Mouse (Mus musculus) spleen, adult 12 weeks (tissue): Measurements from ENCODE around the gene Fdxacb1.
A peak's percentile ranks its signal among the peaks of the same experiment; 100 is the strongest.

ENCODE experiments used
- DNase-seq: peaks from one replicate; pipeline ENCODE4 v3.0.0; 2022; ENCODE audit warnings: low spot score

The Fdxacb1 gene

DNA sequence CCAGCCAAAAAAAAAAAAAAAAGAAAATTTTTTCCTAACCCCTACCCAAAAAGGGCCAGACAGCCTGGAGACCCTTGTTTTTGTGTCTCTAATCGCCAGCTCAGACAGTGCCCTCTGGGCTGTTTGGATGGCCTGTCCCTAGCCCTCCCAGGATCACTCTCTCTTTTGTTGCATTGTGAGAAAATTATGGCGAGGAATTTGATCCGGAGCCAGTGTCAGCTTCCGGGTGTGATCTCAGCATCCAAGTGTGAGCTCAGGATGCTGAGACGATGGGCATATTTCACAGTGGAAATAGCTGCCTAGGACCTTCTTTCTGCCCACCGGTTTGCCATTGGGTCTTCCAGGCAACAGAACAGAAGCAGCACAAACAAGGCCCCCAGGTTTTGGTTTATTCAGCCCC is 17.3 kb upstream of the Fdxacb1 start:
- no peak for DNase-seq

DNA sequence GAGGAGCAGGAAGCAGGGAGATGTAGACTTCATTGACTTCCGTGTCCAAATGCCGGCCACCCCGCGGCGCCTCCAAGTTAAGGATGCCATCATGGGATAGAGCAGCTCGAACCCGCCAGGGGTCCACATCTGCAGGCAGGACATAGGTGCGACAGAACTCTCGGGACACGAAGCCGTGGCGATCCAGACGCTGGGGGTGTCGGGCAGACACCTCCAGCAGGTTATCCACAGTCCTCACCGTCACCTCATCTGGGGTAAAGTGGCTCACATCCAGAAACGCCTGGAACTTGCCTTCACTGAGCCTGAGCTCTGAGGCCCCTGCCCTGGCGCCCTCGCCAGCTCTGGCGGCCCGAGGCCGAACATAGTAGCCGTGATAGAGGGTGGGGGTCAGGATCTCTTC is 16.7 kb upstream of the Fdxacb1 start, which contains the start of gene Cryab:
Gene Cryab, plus strand, starts transcription at position 3 of the 400 bp plus-strand sequence.
- DNase-seq: no peak

DNA sequence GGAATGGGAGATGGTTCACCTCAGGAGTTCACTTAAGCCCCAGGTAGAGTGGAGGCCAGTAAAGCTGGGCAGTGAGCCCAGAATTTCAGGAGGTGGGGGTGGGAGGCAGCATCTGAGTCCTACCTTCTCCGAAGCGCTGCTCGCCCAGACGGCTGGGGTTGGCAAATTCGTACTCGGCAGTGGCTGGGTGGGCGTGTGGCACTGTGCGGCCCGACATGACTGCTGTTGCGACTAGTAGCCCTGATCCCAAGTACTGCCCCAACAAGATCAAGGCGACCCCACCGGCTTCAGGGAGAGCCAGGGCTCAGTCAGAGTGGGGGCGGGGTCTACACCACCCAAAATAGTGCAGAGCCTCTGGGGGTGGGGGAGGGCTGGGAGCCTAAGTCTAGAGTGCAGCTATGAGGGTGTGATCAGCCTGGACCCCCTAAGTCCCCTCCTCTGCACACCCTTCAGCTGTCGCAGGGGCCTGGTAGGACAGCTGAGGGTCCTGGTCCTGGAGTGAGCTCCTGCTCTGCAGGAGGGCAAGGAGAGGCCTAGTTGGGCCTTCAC is 15.9 kb upstream of the Fdxacb1 start, which contains the start of gene Hspb2:
Gene Hspb2, minus strand, starts transcription at position 301 of the 549 bp plus-strand sequence.
- DNase-seq: no peak

DNA sequence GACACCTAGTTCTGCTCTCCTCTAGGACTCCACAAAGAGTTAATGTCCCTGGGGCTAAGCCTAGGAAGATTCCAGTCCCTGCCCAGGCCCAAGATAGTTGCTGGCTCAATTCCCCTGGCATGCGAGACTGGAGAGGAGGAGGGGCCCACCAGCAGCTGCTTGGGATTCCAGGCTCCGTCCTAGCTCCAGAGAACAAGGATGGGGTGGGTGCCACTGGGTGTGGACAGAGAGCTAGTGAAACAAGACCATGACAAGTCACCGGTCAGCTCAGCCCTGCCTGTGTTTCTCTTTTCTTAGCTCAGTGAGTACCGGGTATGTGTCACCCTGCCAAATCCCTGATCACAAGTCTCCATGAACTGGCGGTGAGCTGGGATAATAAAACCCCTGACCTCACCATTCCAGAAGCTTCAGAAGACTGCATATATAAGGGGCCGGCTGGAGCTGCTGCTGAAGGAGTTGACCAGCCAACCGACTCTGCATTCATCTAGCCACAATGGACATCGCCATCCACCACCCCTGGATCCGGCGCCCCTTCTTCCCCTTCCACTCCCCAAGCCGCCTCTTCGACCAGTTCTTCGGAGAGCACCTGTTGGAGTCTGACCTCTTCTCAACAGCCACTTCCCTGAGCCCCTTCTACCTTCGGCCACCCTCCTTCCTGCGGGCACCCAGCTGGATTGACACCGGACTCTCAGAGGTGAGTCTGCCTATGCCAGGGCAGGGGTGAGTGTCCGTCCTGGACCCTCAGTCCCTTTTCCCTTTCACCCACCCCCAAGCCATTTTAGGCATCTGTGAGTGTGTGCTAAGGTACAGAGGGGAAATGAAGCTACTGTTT is 15.0 kb upstream of the Fdxacb1 start:
- DNase-seq: no peak

DNA sequence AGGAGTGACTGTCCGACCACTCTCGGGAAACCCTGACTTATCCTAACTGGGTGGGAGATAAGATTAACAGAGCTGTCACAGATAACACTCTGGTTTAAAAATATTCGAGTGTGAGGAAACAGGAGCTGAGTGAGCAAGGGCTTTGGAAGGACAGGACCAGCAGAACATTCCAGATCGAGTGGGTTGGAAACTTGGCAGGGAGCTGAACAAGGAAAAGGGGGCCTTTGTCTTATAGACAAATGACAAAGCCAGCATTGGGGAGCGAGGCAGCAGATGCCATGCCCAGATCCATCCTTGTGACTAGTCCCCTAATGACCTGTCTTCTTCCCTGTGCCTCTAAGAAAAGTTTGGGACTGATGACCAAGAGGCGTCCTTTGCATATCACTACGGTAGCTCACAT is 14.1 kb upstream of the Fdxacb1 start:
- no peak for DNase-seq

DNA sequence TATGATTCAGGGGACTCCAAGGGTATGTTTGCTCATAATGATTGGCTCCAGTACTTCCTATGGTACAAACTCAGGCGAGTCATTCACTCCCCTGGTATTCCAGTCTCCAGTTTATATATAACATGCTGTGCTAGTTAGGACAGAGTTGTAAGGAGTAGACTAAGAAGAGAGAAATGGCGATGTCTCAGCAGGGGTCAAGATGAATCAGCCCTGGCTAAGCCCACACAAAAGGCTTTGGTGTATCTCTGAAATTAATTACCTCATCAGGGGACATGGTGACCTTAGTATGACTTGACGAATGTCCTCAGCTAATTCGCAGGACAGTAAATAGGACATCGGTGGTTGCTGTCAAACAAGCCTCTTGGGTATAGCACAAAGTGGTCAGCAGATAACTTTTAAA is 11.3 kb upstream of the Fdxacb1 start:
- DNase-seq: no peak

DNA sequence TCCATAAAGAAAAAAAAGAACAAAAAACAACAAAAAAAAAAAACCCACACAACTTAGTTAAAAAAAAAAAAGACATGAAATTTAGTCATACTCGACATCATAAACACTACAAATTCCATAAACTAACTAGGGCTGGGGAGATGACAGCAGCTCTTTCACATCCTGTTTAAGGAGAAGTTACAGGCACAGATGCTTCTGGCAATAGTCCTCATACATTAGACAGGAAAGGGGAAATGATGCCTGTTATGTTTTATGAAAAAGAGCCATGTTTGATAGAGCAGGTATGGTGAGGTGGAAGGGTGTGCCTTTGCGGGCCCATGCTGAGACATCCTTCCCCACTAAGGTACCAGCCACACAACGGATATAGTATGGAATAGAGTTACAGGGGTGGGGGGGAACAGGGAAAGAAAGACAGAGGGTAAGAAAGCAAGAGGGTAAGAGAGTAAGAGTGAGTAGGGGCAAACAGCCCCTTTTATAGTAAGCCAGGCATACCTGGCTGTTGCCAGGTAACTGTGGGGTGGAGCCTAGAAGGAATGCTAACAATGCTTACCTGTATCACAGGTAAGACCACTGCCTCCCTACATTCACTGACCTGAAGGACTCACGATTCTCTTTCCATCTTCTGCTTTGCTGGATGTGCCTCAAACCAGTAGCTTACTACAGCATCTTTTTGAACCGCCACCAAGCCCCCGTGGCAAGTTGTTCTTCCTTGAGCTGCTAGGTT is 6.4 kb upstream of the Fdxacb1 start:
- no peak for DNase-seq

DNA sequence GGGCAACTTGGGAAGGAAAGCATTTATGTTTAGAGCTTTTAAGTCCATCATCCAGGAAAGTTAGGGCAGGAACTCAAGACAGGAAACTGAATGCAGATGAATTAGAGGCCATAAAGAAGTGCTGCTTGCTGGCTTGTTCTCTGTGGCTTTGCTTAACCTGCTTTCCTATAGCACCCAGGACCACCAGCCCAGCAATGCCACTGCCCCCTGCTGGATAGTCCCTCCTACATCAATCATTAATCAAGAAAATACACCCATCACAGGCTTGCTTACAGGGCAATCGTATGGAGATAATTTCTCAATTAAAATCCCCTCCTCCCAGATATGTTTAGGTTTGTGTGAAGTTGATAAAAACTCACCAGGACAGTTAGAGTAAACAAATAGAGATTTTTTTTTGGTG is 4.7 kb upstream of the Fdxacb1 start:
- no peak for DNase-seq

DNA sequence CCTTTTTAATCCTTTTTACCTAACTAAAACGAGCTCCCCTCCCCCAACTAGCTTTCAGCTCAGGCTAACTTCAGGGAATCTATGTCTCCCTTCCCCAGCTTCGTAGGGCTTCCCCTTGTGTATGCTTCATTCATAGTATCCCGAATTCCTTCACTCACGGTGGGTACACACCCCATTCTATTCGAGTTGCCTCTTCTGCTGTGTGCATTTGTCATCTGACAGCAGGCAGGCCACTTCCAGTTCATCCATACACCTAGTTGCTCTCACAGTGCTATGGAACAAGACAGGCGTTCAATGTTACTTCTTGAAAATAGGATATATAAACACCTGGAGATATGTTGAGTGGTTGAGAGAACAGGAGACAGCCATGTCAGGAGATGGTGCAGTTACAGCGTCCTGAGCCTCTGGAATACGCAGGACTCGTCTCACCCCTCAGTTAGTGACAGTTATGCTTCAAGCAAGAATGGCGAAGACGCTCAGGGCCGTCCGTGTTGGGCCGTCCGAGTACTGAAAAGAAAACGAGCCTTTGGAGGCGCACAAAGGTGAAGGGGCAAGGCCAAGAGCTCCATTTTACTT is 417 bp upstream of the Fdxacb1 start:
- no peak for DNase-seq

DNA sequence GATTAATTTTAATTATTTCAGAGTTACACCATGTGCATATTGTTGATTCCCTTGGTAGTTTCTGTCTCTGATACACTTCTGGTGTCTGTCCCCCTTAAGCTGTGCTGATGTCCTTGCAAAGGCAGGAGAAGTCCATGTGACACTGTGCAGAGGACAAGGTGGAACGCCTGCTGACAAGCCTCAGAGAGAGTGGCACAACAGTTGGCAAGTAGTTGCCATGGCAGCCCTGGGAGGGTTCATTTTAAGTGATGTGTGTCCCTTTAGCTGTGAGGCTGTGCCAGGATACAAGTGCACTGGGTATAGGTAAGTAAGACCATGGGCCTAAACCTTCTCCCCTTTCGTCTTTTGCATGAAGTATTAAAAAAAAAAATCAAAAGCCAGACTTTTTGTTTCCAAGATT is 2.0 kb downstream of the Fdxacb1 start:
- no peak for DNase-seq

DNA sequence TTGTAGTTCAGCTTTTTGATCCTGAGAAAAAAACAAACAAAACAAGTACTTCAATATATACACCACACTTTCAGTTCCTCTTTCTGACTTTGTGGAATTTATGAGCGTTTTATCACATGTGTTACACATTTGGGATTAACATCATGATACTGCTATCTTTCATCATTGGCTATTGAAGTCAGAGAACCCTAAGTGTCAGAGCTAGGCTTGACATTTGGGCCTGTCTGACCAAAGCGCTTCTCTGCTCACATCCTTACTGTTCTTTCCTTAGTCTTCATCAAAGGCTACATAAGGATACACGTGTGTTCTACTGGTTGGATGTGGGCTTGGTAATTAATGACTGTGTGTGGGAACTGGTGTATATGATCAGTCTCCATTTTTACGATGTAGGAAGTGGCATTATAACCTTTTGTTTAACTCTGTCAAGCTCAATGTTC is 6.0 kb downstream of the Fdxacb1 start:
- DNase-seq: peak; percentile 11

DNA sequence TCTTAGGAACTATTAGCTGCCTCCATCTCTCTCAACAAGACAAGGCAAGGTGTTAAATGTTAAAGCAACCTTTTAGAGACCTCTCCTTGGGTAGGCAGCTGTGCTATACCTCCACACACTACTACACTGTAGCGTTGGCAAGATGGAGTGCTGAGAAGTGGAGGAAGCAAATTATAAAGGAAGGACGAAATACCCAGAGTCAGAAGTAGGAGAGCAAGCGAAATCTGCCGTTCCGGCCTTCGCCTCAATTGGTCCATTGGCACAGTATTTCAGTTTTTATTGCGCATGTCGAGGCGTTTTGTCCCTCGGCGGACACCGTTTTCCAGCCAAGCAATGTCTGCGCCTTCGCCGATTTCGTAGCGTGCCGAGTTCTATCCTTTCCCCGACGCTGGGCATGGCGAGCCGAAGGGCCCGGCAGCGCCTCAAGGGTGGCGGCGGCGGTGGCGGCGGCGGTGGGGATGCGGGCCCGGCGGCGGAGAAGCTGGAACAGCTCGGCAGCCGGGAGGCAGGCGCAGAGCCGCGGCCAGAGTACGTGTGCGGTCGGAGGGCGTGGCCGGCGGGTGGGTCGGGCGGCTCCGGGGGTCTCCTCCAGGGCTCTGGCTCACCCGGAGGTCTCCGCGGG is 7.1 kb downstream of the Fdxacb1 start, which contains the start of the genes Alg9 and 1110032A03Rik:
Gene Alg9, plus strand, starts transcription at position 29 of the 622 bp plus-strand sequence.
Gene 1110032A03Rik, minus strand, starts transcription at position 530 of the 622 bp plus-strand sequence.
- peak; percentile 81 for DNase-seq

DNA sequence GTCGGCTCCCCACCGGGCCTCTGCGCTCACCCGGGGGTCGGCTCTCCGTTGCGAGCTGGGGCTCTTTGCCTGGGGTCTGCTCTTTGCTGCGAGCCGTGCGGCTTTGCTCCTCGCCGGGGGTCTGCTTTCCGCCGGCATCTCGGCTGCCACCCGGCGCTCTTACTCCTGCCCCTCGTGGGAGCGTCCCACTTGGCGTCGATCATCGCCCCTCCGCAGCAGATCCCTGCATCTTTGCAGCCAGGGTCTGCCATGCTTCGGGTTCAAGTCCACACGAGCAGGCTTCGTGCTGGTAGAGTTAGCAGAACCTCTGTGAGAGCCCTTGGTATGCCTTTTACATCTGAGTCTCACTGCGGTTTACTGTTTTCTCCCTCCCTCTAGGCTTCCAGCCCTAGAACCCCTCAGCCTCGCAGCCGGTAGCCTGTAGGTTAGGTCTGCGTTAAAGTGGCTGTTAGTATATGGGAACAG is 7.7 kb downstream of the Fdxacb1 start:
- DNase-seq: peak; percentile 12

DNA sequence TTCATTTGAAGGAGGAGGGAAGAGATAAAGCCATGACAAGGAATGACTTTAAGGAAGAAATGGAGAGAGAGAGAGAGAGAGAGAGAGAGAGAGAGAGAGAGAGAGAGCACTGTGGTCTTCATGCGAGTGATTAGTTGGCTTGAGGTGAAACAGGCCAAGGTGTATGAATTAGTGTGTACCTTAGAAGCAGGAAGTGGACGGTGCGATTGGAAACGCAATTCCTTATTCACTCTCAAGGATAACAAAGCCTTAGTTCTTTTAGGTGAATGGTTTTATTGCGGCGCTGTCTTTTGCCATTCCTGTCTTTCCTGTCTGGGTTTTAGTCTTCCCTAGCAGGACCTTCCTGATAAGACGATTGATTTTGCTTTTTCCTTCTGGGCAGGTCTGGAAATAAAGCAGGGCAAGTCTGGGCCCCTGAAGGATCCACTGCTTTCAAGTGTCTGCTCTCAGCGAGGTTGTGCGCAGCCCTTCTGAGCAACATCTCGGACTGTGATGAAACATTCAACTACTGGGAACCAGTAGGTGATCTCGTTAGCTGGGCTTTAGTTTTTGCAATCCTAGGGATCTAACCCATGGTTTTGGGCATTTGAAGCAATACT is 8.2 kb downstream of the Fdxacb1 start:
- DNase-seq: no peak

DNA sequence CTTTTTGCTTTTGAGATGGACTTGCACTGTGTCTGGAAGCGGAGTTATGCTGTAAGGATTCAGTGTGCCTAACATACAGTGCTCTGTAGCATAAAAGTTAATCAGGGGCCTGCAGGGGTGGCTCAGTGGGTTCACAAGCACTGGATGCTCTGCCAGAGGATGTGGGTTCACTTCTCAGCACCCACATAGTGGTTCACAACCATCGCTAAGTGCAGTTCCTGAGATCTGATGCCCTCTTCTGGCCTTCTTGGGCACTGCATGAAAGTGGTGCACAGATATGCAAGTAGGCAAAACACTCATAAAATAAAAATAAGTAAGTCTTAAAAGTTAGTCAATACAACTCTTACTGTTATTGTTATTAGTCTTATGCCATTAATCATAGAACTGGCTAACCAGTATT is 14.1 kb downstream of the Fdxacb1 start:
- peak; percentile 37 for DNase-seq

DNA sequence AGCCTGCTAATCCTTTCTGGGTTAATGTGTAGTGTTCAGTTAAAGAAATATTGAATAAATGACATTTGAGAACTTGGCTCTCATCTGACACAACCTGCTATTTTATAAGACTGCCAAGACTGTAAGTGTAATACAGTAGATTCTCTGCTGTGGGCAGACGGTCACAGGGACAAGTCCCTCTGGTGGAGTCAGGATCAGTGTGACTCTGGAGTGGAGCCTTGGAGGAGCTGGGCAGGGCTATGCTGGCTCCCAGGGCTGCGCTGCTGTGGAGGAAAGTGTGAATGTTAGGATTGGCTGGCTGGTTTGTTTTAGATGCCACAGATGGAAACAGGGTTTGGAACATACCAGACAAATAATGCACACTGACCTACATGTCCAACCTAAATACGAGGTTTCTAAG is 27.2 kb downstream of the Fdxacb1 start:
- DNase-seq: no peak

DNA sequence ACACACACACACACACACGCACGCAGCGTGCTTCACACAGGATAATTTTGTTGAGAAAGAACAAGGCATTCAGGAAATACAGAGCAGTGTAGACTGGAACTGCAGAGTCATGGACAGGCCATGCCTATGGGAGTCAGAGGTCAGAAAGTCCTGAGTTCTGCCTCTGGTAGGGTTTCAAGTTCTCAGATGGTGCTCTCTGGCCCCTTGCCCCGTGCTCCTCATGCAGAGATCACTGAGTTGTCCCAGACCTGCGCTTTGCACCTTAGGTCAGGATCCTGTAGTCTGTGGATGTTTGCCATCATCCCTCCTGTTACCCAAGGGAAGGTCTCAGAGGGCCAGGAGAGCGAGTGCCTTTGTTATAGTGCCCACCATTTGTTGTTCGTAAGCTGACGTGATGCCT is 28.7 kb downstream of the Fdxacb1 start:
- no peak for DNase-seq

DNA sequence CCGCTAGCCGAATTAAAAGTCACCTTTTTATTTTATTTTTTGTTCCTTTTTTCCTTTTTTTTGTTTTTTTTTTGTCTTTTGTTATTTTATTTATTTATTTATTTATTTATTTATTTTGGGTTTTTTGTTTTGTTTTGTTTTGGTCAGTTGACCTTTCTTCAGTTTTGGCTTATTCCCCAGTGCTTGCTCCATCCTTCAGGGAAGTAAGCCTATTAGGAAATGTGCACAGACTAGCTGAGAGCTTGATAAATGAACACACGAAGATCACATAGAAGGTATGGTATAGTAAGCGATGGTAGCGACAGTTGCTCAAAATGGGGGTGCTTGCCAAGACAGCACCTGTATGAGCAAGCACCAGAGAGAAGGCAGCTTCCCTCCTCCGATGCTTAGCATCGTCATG is 29.6 kb downstream of the Fdxacb1 start:
- DNase-seq: no peak

DNA sequence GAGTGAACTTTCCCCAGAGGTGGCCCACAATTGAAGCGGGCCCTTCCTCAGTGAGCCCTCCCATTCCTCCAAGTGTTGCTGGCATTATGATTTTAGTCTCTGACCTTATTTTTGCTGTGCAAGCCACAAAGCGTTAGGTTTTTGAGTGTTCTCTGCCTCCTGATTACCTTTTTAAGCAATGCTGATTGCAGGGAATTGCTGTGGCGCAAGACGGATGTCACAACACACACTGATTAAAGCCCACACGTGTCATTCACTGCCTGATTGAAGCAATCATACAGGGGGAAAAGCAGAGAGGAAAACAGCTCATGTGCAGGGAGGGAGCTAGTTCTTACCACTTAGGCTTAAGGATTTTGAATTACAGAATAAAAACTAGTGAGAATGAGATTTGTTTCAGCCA is 30.3 kb downstream of the Fdxacb1 start:
- DNase-seq: no peak

DNA sequence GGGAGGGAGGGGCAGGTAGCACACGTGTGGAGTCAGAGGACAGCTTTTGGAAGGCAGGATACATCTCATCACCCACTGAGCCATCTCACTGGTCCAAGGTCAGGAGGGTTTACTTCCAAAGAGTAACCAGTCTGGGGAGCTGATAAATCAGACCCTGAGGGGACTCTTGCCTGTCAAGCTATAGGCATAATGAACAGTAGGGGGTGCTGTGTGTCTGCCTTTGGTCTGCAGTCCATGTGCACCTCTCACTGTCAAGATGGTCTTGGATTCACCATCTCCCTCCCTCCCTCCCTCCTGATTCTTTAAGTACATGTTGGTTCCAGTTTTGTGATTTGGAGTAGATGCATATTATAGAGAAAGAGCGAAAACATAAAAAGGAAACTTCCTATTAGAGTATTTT is 32.9 kb downstream of the Fdxacb1 start:
- peak; percentile 40 for DNase-seq

DNA sequence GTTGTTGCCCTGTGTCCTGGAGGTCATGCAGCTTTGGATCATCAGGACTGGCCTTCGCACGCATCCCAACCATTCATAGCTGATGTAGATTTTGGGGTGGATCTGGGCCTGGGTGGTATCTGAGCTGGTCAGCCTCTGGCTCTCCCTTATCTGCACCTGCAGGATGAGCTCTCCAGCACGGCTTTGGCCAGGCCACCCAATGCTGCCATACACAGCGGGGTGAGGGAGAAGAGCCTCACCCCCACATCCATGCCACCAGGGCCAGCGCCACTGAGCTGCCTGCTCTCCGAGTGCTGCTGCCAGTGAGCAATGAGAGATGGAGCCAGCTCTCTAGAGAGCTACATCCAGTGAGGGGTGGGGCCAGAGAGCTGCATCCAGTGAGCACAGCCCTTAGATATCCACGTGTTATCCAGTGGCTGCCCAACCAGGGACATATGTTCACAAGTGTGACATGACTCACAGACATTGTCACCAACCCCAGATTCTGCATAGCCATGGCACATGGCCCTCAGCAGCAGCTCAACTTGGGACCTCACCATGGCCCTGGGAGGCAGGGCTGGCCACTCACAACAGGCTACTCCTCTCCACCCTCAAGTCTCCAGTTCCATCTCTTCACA is 35.1 kb downstream of the Fdxacb1 start:
- DNase-seq: peak; percentile 75
